Mouse (Mus musculus): ENCODE measurements around the gene Rab3a. TPM values are rescaled to one million over a fixed set of nuclear protein-coding genes. Genes with fewer than 3 reads are reported as not detected.

The Rab3a gene
- 10 to 100 TPM; 68.6 to 78.2 TPM for total RNA-seq (2021)
- long read RNA-seq, experiment 1, transcript Rab3a-201 (5 exons, 1,363 nt), result major isoform, 35 of 73 reads
- long read RNA-seq, experiment 1, partial matches to known transcripts, result 2 of 73 reads
- long read RNA-seq, experiment 1, other reads (novel, unspliced or antisense), result 35 of 73 reads
- long read RNA-seq, experiment 2, transcript Rab3a-201 (5 exons, 1,363 nt), result major isoform, 28 of 53 reads
- long read RNA-seq, experiment 2, partial matches to known transcripts, result 6 of 53 reads
- long read RNA-seq, experiment 2, other reads (novel, unspliced or antisense), result 16 of 53 reads

GRCm38 (mm10) chr8:70754043-70754870, at the start of gene Rab3a:
TSS of gene Rab3a (plus strand) at chr8:70754679.
- DNase-seq, result peak; percentile 97 to 98

DNA sequence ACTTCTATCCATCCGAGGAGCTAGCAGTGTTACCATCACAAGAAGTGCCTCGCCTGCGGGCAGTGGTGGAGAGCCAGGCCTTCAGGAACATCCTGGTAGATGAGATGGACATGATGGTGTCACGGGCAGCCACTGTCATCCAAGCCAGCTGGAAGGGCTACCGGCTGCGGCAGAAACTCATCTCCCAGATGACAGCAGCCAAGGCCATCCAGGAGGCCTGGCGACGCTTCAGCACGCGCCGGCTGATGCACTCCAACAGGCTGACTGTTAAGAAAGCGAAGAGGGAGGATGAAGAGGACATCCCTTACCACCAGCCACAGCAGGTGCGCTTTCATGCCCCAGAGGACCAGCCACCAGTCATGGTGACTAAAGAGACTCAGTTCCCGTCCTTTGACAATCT, 46.2 kb upstream of the Rab3a start:
- DNase-seq, result peak; percentile 75 to 83

GRCm38 (mm10) chr8:70709794-70710193, 44.7 kb upstream of the Rab3a start:
- no peak for DNase-seq

GRCm38 (mm10) chr8:70710296-70710695, 44.2 kb upstream of the Rab3a start:
- DNase-seq, result peak; percentile 52 to 74

DNA sequence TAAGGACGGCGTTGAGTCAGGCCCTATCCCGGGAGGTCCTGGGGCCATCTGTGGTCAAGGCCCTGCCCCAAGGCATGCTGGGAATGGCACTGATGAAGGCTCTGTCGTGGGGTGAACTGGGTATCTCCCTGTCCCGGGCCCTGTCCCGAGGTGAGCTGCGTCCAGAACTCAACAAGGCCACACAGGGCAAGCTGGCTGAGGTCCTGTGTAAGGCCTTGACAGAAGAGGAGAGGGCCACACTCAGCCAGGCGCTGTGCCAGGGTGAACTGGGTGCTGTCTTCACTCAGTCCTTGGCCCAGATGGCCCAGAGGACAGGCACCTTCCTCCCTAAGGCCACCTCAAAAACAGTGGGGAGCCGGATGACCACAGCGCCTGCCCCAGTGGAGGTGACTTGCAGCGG, 43.4 kb upstream of the Rab3a start:
- peak; percentile 86 to 92 for DNase-seq

DNA sequence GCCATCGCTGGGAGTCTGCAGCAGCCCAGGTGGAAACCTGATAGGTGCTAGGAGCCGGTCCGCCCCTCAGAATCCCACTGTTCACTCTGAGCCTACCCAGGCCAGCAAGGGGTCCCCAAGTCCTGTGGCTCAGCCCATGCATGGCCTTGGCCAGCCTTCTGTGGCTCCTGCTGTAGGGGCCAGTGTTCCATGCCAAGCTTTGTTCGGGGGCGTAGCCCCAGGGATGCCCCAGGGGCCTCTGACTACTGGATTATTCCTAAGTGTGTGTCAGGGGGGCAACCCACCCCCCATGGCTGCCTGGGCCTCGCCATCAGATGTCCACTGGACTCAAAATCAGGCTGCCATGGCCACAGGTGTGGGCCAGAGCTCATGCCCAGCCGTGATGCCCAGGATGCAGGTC, 40.5 kb upstream of the Rab3a start:
- DNase-seq, result no peak

- no peak for DNase-seq
These were observed 39.4 kb upstream of the Rab3a start for GRCm38 (mm10) chr8:70715086-70715485.

GRCm38 (mm10) chr8:70716521-70717400, 37.7 kb upstream of the Rab3a start:
- DNase-seq, result no peak

DNA sequence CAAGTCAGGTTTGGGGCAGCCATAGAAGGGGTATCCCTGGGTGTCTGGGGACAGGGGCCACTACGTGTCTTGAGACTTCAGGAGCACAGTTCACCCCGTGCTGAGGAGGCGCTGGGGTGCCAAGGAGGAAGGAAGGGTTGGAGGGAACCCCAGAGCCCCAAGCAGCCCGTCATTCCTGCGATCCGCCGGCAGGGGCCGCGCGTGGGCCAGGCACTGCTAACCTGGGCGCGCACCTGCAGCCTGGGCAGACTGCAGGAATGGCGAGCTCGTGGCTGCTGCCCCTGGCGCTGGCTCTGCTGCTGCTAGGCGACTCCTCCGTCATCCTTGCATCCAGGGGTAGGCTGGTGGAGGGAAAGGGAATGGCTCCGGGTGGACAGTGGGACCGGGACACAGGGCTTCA, 36.2 kb upstream of the Rab3a start, which contains the start of gene Gm3336:
Gene Gm3336, plus strand, starts transcription at position 247 of the 400 bp plus-strand sequence.
- peak; percentile 62 to 76 for DNase-seq

- no peak for DNase-seq
These were observed 34.6 kb upstream of the Rab3a start for GRCm38 (mm10) chr8:70719796-70720270.

DNA sequence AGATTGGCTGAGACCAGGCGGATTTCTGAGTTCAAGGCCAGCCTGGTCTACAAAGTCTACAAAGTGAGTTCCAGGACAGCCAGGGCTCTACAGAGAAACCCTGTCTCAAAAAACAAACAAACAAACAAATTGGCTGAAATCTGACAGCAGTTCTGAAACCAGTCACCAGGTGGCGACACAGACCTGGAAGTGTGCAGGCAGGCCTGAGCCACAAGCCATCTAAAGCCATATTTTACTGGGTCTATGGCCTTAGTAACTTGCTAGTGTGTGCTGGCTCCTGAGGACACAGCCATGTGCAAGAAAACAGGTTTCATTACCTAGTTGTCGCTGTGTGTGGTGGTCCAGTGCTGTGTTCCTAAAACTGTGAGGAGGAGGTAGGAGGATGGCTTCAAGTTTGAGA, 33.7 kb upstream of the Rab3a start:
- peak; percentile 79 to 80 for DNase-seq

- DNase-seq, result no peak
These were observed 32.9 kb upstream of the Rab3a start for GRCm38 (mm10) chr8:70721601-70722000.

DNA sequence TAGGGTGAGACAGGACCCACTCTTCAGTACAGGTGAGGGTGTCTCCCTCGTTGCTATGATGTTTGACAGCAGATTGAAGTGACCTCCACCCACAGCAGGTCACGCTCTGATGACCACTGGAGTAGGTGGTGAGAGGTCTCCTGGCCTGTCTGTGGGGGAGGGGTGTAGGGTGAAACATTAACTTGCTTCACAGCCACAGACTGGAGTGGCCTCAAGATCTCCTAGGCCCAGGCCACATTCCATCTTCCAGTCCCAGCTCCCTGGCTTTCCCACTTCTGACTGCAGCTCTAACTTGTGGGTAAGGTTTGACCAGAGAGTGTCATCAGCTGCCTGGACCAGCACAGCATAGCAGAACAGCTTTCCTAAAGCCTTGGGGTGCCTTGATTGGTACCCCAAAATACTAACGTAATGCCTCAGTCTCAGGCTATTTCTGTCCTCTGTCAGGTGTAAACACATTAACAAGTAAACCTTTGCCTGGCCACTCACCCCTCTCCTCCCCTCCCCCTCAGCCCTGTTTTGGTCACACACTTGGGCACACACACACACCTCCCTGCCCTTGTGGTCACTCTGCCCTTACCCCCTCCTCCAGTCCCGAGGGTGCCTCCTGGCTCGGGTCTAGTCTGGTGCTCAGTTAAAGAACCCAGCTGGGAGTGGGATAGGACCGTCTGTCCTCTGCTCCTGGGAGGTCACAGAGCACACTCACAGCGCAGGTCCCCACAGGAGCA, 30.8 kb upstream of the Rab3a start, which contains the start of gene Pde4c:
Gene Pde4c, plus strand, starts transcription at position 235 of the 725 bp plus-strand sequence.
- DNase-seq, result no peak

GRCm38 (mm10) chr8:70724216-70724615, 30.3 kb upstream of the Rab3a start:
- DNase-seq, result no peak

DNA sequence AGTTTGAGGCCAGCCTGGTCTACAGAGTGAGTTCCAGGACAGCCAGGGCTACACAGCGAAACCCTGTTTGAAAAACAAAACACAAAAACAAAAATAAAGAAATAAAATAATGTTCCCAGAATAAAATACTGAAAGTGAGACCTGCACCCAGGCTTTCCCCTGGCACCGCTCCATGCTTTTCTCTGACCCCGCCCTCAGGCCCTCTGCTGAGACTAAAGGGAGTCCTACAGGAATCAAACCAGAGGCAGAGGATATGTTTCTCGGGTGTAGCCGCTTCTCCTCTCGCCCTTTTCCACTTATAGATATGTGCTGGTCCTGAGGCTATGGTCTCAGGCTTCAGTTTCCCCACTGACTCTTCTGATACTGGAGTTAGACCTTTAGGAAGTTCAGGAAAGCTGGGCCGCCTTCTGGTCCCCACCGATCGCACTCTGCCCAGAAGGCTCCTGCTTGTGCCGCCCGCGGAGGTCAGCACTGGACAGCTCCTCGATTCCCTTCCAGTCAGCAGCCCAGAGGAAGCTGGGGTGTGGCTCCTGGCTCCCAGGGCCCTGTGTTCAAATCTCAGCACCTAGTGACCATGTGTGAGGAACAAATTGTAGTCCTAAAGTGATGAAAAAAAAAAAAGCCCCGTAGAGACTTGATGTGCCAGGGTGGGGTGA, 28.6 kb upstream of the Rab3a start:
- DNase-seq, result peak; percentile 62 to 67

- no peak for DNase-seq
These were observed 27.8 kb upstream of the Rab3a start for GRCm38 (mm10) chr8:70726721-70727120.

GRCm38 (mm10) chr8:70729808-70730475, 24.5 kb upstream of the Rab3a start:
- no peak for DNase-seq

GRCm38 (mm10) chr8:70730956-70731355, 23.5 kb upstream of the Rab3a start:
- DNase-seq, result no peak

DNA sequence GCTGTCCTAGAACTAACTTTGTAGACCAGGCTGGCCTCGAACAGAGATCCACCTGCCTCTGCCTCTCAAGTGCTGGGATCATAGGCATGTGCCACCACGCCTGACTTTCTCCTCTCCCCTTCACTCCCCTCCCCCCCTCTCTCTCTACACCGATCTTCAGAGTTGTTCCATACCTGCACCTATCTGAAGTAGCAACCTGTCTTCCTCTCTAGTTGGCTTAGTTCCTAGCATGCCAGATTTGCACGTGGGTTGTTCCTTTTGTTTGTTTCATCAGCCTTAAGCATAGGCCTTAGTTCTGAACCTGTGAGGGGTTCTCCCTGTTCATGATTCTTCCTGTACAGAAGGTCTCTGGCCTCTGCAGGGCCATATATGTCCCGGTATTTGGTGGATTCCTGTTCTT, 16.8 kb upstream of the Rab3a start:
- no peak for DNase-seq

DNA sequence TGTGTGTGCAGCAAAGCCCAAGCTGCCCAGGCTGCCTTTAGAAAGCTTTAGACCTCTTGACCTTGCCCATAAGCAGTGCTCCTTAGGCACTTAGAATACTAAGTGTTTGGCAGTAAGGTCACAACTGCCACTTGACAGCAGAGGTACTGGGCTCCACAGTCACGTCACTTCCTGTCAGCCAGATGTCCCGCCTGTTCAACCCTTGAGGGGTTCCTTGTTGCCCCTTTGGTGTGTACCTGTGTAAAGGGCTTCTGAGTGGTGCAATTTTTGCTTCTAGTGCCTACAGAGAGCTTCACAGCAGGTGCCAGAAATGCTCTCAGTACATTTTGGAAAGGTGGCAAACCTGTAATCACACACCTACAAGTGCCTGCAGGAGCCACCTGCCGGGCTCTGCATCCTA, 16.3 kb upstream of the Rab3a start:
- no peak for DNase-seq

Data from adrenal gland, postnatal 36 days (tissue).